Mouse (Mus musculus) liver, embryonic 14.5 days (tissue): ENCODE measurements around the gene Slc15a3. TPM values are rescaled to one million over a fixed set of nuclear protein-coding genes. Genes with fewer than 3 reads are reported as not detected.

Source experiments
- ATAC-seq: fragments of 200-750 bp; cut with Nextera tagmentation; 2 replicates; pipeline ENCODE4 v1.8.0; 2017; ENCODE audit warnings: moderate number of reproducible peaks, mild to moderate bottlenecking, moderate library complexity; ENCODE audit not compliant: insufficient read depth
- DNase-seq, 3 experiments: peaks; one replicate each; pipeline ENCODE4 v3.0.0-alpha.2; 2012 to 2013; ENCODE audit warnings: low read depth in 3 of 3, low spot score in 3 of 3
- H3K27ac ChIP-seq: fragments of 300-500 bp; sonication (generic); 2 replicates; pipeline ENCODE4 v1.5.1; 2014; ENCODE audit warnings: moderate library complexity, mild to moderate bottlenecking, control low read depth, inconsistent platforms
- H3K27me3 ChIP-seq: fragments of 300-500 bp; sonication (generic); 2 replicates; pipeline ENCODE4 v1.6.1; 2014; ENCODE audit warnings: mild to moderate bottlenecking, low read length, moderate library complexity; ENCODE audit not compliant: control insufficient read depth, insufficient read depth
- H3K36me3 ChIP-seq: fragments of 300-500 bp; sonication (generic); replicated peaks from 2 replicates; pipeline ENCODE4 v1.6.1; 2014; ENCODE audit warnings: low read depth; ENCODE audit not compliant: control insufficient read depth, insufficient read depth
- H3K4me1 ChIP-seq, 2 experiments: fragments of 200-500 bp in 1 of 2; fragments of 300-500 bp in 1 of 2; sonication (generic) in 1 of 2; replicated peaks; 2 replicates each; pipeline ENCODE4 v1.6.1; 2012 to 2014; ENCODE audit warnings: antibody characterized with exemption in 1 of 2, inconsistent platforms in 1 of 2, low read length in 1 of 2; ENCODE audit not compliant: control insufficient read depth in 2 of 2, insufficient read depth in 2 of 2
- H3K4me2 ChIP-seq: fragments of 300-500 bp; sonication (generic); 2 replicates; pipeline ENCODE4 v1.6.1; 2014; ENCODE audit warnings: low read depth, mild to moderate bottlenecking, control low read depth, moderate library complexity
- H3K4me3 ChIP-seq, 2 experiments: fragments of 200-500 bp in 1 of 2; fragments of 300-500 bp in 1 of 2; sonication (generic) in 1 of 2; 2 replicates each; pipeline ENCODE4 v1.5.1; 2012 to 2014; ENCODE audit warnings: low read depth in 2 of 2, low read length in 2 of 2, mild to moderate bottlenecking in 2 of 2, control low read depth in 1 of 2, inconsistent platforms in 1 of 2, moderate library complexity in 1 of 2; ENCODE audit not compliant: insufficient read depth in 1 of 2
- H3K9ac ChIP-seq: fragments of 300-500 bp; sonication (generic); replicated peaks from 2 replicates; pipeline ENCODE4 v1.6.1; 2014; ENCODE audit warnings: mild to moderate bottlenecking, control low read depth, moderate library complexity
- H3K9me3 ChIP-seq: fragments of 300-500 bp; sonication (generic); 2 replicates; pipeline ENCODE4 v1.6.1; 2016; ENCODE audit warnings: low read length, mixed read lengths; ENCODE audit not compliant: control insufficient read depth
- CTCF ChIP-seq: IDR thresholded peaks from 2 replicates; pipeline ENCODE4 v1.5.1; 2016; ENCODE audit warnings: antibody characterized with exemption, low read depth, control low read depth
- EP300 ChIP-seq: IDR thresholded peaks from 2 replicates; pipeline ENCODE4 v1.6.1; 2016; ENCODE audit warnings: antibody characterized with exemption, low read depth
- WGBS: fragments of 180-500 bp; shearing (Covaris S2); extraction: QIAGEN DNeasy Blood & Tissue Kit; methylation state at CpG from one replicate; pipeline ENCODE4 v1.1.7; 2014; ENCODE audit not compliant: insufficient replicate concordance; 5-methylcytosine and 5-hydroxymethylcytosine counted together
- polyA plus RNA-seq, 2 experiments: library from polyadenylated mRNA; depleted of rRNA in 1 of 2; stranded (reverse) in 1 of 2; unstranded in 1 of 2; fragments of >200 nt; fragmentation: Nextera tagmentation in 1 of 2; extraction: Ambion mirVana in 1 of 2; gene quantifications; 2 replicates each; pipeline versions ENCODE4 v1.2.1 to v1.2.3; 2012 to 2014

Slc15a3 gene
- polyA plus RNA-seq, 2 experiments = 1.4 to 3.7 TPM

GRCm38 (mm10) chr19:10821319-10821718, 18.2 kb upstream of the Slc15a3 start:
- no peak for TF ChIP-seq EP300
- TF ChIP-seq CTCF = no peak
- Histone ChIP-seq H3K36me3 (no peaks in the 10 kb centered on the region), H3K4me2 (no peak overlapping the region), H3K27ac (no peak overlapping the region), H3K4me3 (no peak overlapping the region), H3K4me1 (peaks cover 0 to 4% of the 10 kb centered on the region in 2 experiments; a peak in 2 of 4 replicates), H3K9ac (no peak overlapping the region), H3K27me3 (no peaks in the 10 kb centered on the region), H3K9me3 (no peaks in the 10 kb centered on the region)
- DNase-seq (no peak), ATAC-seq (no peak)
- 49% methylated on average over 7 of the region's 7 CpGs for WGBS

GRCm38 (mm10) chr19:10822534-10822933, 17.0 kb upstream of the Slc15a3 start:
- ATAC-seq = no peak
- Histone ChIP-seq H3K4me2 (no peak overlapping the region), H3K4me3 (no peak overlapping the region), H3K9me3 (no peaks in the 10 kb centered on the region), H3K27ac (no peak overlapping the region), H3K4me1 (peaks cover 0 to 3% of the 10 kb centered on the region in 2 experiments; a peak in 2 of 4 replicates), H3K9ac (no peak overlapping the region), H3K36me3 (no peaks in the 10 kb centered on the region), H3K27me3 (no peaks in the 10 kb centered on the region)
- TF ChIP-seq EP300 = no peak
- TF ChIP-seq CTCF = no peak
- 61% methylated on average over 4 of the region's 4 CpGs for WGBS
- no peak for DNase-seq

GRCm38 (mm10) chr19:10824061-10824460, 15.5 kb upstream of the Slc15a3 start:
- no peak overlapping the region for H3K27ac ChIP-seq
- no peak overlapping the region for H3K9ac ChIP-seq
- H3K4me1 ChIP-seq = peaks cover 0 to 2% of the 10 kb centered on the region in 2 experiments; a peak in 2 of 4 replicates
- 61% methylated on average over 7 of the region's 7 CpGs for WGBS
- no peak for TF ChIP-seq CTCF
- TF ChIP-seq EP300 = no peak
- ATAC-seq (no peak), DNase-seq (no peak)
- H3K4me2 ChIP-seq = no peak overlapping the region
- no peak overlapping the region for H3K4me3 ChIP-seq
- no peaks in the 10 kb centered on the region for H3K27me3 ChIP-seq
- H3K9me3 ChIP-seq = no peaks in the 10 kb centered on the region
- H3K36me3 ChIP-seq = no peaks in the 10 kb centered on the region

- Histone ChIP-seq H3K4me3 (no peak overlapping the region), H3K4me1 (peaks cover 0 to 2% of the 10 kb centered on the region in 2 experiments; a peak in 1 of 4 replicates), H3K4me2 (no peak overlapping the region), H3K27me3 (no peaks in the 10 kb centered on the region), H3K9ac (no peak overlapping the region), H3K27ac (no peak overlapping the region), H3K36me3 (no peaks in the 10 kb centered on the region), H3K9me3 (no peaks in the 10 kb centered on the region)
- ATAC-seq (no peak), DNase-seq (no peak)
- 62% methylated on average over 5 of the region's 5 CpGs for WGBS
- TF ChIP-seq CTCF = no peak
- TF ChIP-seq EP300 = no peak
Observed at GRCm38 (mm10) chr19:10828321-10828720, 11.2 kb upstream of the Slc15a3 start.

GRCm38 (mm10) chr19:10829436-10830175, 9.9 kb upstream of the Slc15a3 start, which contains the start of gene Cd6:
TSS of gene Cd6 (minus strand) at chr19:10830058.
- Histone ChIP-seq H3K4me3 (no peak within 1 kb of the TSS), H3K4me2 (no peak within 1 kb of the TSS), H3K9me3 (no peaks in the 10 kb centered on the region), H3K27ac (no peak within 1 kb of the TSS), H3K36me3 (no peaks in the 10 kb centered on the region), H3K27me3 (no peaks in the 10 kb centered on the region), H3K9ac (no peak within 1 kb of the TSS), H3K4me1 (no peaks in the 10 kb centered on the region)
- ATAC-seq = no peak
- TF ChIP-seq CTCF = no peak
- no peak for TF ChIP-seq EP300
- no peak for DNase-seq
- WGBS = 65% methylated on average over 16 of the region's 16 CpGs
